Mouse (Mus musculus) G1E (cell line): Measurements from ENCODE around the gene Pex12.

ENCODE experiments used
- CTCF ChIP-seq: IDR thresholded peaks from 2 replicates; pipeline ENCODE4 v1.5.1; 2012; ENCODE audit warnings: low read depth, low read length, inconsistent platforms, mixed read lengths
- GATA1 ChIP-seq: IDR thresholded peaks from 2 replicates; pipeline ENCODE4 v1.6.1; 2012; ENCODE audit warnings: borderline replicate concordance, low read length, inconsistent platforms, mixed read lengths

GRCm38 (mm10) chr11:83286566-83286965 lies 15.8 kb downstream of the Pex12 start, which contains the start of gene Slfn14:
- TF ChIP-seq CTCF (no peak), GATA1 (no peak)
